Mouse (Mus musculus): ENCODE measurements at regions not wholly inside any gene's neighbourhood (a gene's known extent, or its start where the extent isn't known, plus 50 kb on each side); places are given as distances from the start of the nearest gene placed in this dataset.

GRCm38 (mm10) chr7:69807220-69807619, 559.3 kb downstream of the Nr2f2 start:
- TF ChIP-seq CTCF (IDR thresholded peaks at IDR 0.05; ENCODE audit: insufficient read depth, low read length) (no peak), POLR2A (IDR thresholded peaks at IDR 0.05; ENCODE audit: borderline replicate concordance, extremely low read depth, low read depth, low read length) (no peak)

All from lung, adult 2 months (tissue).